In the genomic region with DNA sequence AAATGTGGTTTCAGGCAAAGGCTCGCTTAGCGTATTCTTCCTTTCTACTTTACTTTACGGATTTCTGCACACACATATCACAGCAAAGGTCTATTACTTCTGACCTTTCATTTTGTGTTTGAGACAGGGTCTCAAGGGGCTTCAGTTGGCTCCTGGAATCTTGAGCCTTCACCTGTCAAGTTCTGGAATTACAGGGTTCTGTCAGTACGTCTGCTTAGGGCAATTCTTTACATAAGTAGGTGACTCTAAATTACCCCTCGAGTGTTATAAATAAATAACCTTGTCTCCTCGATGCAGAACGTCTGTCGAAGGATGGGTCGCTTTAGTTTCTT, we compare ENCODE assay signal across 8 mouse cellular contexts. TPM values are rescaled to one million over a fixed set of nuclear protein-coding genes. Genes with fewer than 3 reads are reported as not detected.
A peak's percentile ranks its signal among the peaks of the same experiment; 100 is the strongest.
DNase-seq lines count a peak whose midpoint lies in the region; ATAC-seq and TF ChIP-seq lines count a peak whose summit lies in the region.

No protein-coding gene starts in this region.

- WGBS in lung, adult 2 months = 9% methylated on average over 9 of the region's 9 CpGs
- 10% methylated on average over 9 of the region's 9 CpGs for WGBS in embryonic facial prominence, embryonic 15.5 days
- 8% methylated on average over 9 of the region's 9 CpGs for WGBS in intestine, embryonic 15.5 days
- WGBS in neural tube, embryonic 13.5 days = 19% methylated on average over 9 of the region's 9 CpGs

- peak overlapping the region; percentile 80 for H3K27ac ChIP-seq in embryonic facial prominence, embryonic 15.5 days (replicated peaks)
- peak overlapping the region; percentile 79 for H3K27ac ChIP-seq in intestine, embryonic 15.5 days
- H3K27ac ChIP-seq in neural tube, embryonic 13.5 days (replicated peaks) = peak overlapping the region; percentile 85

- peak overlapping the region; percentile 67 for H3K4me2 ChIP-seq in embryonic facial prominence, embryonic 15.5 days (replicated peaks)
- peak overlapping the region; percentile 68 for H3K4me2 ChIP-seq in intestine, embryonic 15.5 days (replicated peaks)
- peak overlapping the region; percentile 74 for H3K4me2 ChIP-seq in neural tube, embryonic 13.5 days

- no peak for TF ChIP-seq POLR2A in lung, adult 2 months (IDR thresholded peaks at IDR 0.05; ENCODE audit: borderline replicate concordance, extremely low read depth, low read depth, low read length)

- H3K9me3 ChIP-seq in embryonic facial prominence, embryonic 15.5 days (replicated peaks) = no peaks in the 10 kb centered on the region
- H3K9me3 ChIP-seq in intestine, embryonic 15.5 days = no peaks in the 10 kb centered on the region
- H3K9me3 ChIP-seq in neural tube, embryonic 13.5 days = no peaks in the 10 kb centered on the region

- H3K27me3 ChIP-seq in embryonic facial prominence, embryonic 15.5 days = no peaks in the 10 kb centered on the region
- no peaks in the 10 kb centered on the region for H3K27me3 ChIP-seq in intestine, embryonic 15.5 days (replicated peaks)
- no peaks in the 10 kb centered on the region for H3K27me3 ChIP-seq in neural tube, embryonic 13.5 days

- ATAC-seq in embryonic facial prominence, embryonic 15.5 days (ENCODE audit: insufficient number of reproducible peaks, low FRiP score, low TSS enrichment, low read depth) = no peak
- no peak for ATAC-seq in intestine, embryonic 15.5 days
- no peak for ATAC-seq in neural tube, embryonic 13.5 days (ENCODE audit: low read depth)

- H3K4me3 ChIP-seq in lung, adult 2 months (replicated peaks; ENCODE audit: extremely low read depth, low read depth, low read length) = peak overlapping the region; percentile 90
- H3K4me3 ChIP-seq in embryonic facial prominence, embryonic 15.5 days (replicated peaks) = peak overlapping the region; percentile 69
- H3K4me3 ChIP-seq in intestine, embryonic 15.5 days (replicated peaks) = peak overlapping the region; percentile 58
- H3K4me3 ChIP-seq in neural tube, embryonic 13.5 days = peak overlapping the region; percentile 85

- no peak for TF ChIP-seq CTCF in lung, adult 2 months (IDR thresholded peaks at IDR 0.05; ENCODE audit: insufficient read depth, low read length)

- H3K36me3 ChIP-seq in embryonic facial prominence, embryonic 15.5 days = peaks cover 39% of the 10 kb centered on the region
- peaks cover 19% of the 10 kb centered on the region for H3K36me3 ChIP-seq in intestine, embryonic 15.5 days
- H3K36me3 ChIP-seq in neural tube, embryonic 13.5 days = peaks cover 35% of the 10 kb centered on the region

- H3K9ac ChIP-seq in embryonic facial prominence, embryonic 15.5 days = peak overlapping the region; percentile 62
- H3K9ac ChIP-seq in intestine, embryonic 15.5 days = peak overlapping the region; percentile 62
- peak overlapping the region; percentile 79 for H3K9ac ChIP-seq in neural tube, embryonic 13.5 days

- no peak for DNase-seq in lung, adult 2 months
- DNase-seq in lung, postnatal 14 days = no peak
- no peak for DNase-seq in urinary bladder, postnatal 14 days (ENCODE audit: low spot score)
- no peak for DNase-seq in adrenal gland, adult 18-20 months (ENCODE audit: low spot score in 2 of 2)
- no peak for DNase-seq in ovary, adult 18-20 months (ENCODE audit: low spot score)

- peaks cover 3% of the 10 kb centered on the region for H3K4me1 ChIP-seq in lung, adult 2 months (ENCODE audit: control insufficient read depth, insufficient read depth, low read length)
- H3K4me1 ChIP-seq in embryonic facial prominence, embryonic 15.5 days = peaks cover 23% of the 10 kb centered on the region
- H3K4me1 ChIP-seq in intestine, embryonic 15.5 days (replicated peaks) = 0 out of 2 replicates have a peak, but pooled peaks cover 10% of the 10 kb centered on the region
- peaks cover 24% of the 10 kb centered on the region for H3K4me1 ChIP-seq in neural tube, embryonic 13.5 days (replicated peaks)

RNA-seq across cellular contexts. Expression of a gene that starts 0.6 kb away (rescaled TPM):
- 1,519 and 1,632 TPM in 2 replicates for polyA plus RNA-seq in lung, adult 2 months (2012; rRNA removed)
- 1,910 and 2,016 TPM in 2 replicates for polyA plus RNA-seq in embryonic facial prominence, embryonic 15.5 days (2015; fragmentation: Nextera tagmentation; extraction: Ambion mirVana)
- 3,029 and 3,109 TPM in 2 replicates for polyA plus RNA-seq in intestine, embryonic 15.5 days (2015; fragmentation: Nextera tagmentation; extraction: Ambion mirVana)
- 2,119 and 2,171 TPM in 2 replicates for polyA plus RNA-seq in neural tube, embryonic 13.5 days (2015; fragmentation: Nextera tagmentation; extraction: Ambion mirVana)
- 1,000 to 10,000 TPM; 2,783 to 4,328 TPM for total RNA-seq in adrenal gland, adult 18-20 months (2021)

RNA-seq across cellular contexts. Expression of a gene that starts 8.9 kb away (rescaled TPM):
- polyA plus RNA-seq in lung, adult 2 months (2012; rRNA removed) = 26.9 and 40.7 TPM in 2 replicates
- 11.0 and 12.2 TPM in 2 replicates for polyA plus RNA-seq in embryonic facial prominence, embryonic 15.5 days (2015; fragmentation: Nextera tagmentation; extraction: Ambion mirVana)
- polyA plus RNA-seq in intestine, embryonic 15.5 days (2015; fragmentation: Nextera tagmentation; extraction: Ambion mirVana) = 11.7 and 12.5 TPM in 2 replicates
- polyA plus RNA-seq in neural tube, embryonic 13.5 days (2015; fragmentation: Nextera tagmentation; extraction: Ambion mirVana) = 10.9 and 12.2 TPM in 2 replicates
- total RNA-seq in adrenal gland, adult 18-20 months (2021) = 10 to 100 TPM; 35.6 to 45.3 TPM

RNA-seq across cellular contexts. Expression of a gene that starts 23.7 kb away (rescaled TPM):
- 43.8 and 84.2 TPM in 2 replicates for polyA plus RNA-seq in lung, adult 2 months (2012; rRNA removed)
- polyA plus RNA-seq in embryonic facial prominence, embryonic 15.5 days (2015; fragmentation: Nextera tagmentation; extraction: Ambion mirVana) = 453 and 461 TPM in 2 replicates
- 482 and 586 TPM in 2 replicates for polyA plus RNA-seq in intestine, embryonic 15.5 days (2015; fragmentation: Nextera tagmentation; extraction: Ambion mirVana)
- polyA plus RNA-seq in neural tube, embryonic 13.5 days (2015; fragmentation: Nextera tagmentation; extraction: Ambion mirVana) = 448 and 456 TPM in 2 replicates
- total RNA-seq in adrenal gland, adult 18-20 months (2021) = 100 to 1,000 TPM; 228 to 248 TPM

RNA-seq across cellular contexts. Expression of a gene that starts 47.1 kb away (rescaled TPM):
- 102 and 113 TPM in 2 replicates for polyA plus RNA-seq in lung, adult 2 months (2012; rRNA removed)
- 690 and 754 TPM in 2 replicates for polyA plus RNA-seq in embryonic facial prominence, embryonic 15.5 days (2015; fragmentation: Nextera tagmentation; extraction: Ambion mirVana)
- polyA plus RNA-seq in intestine, embryonic 15.5 days (2015; fragmentation: Nextera tagmentation; extraction: Ambion mirVana) = 779 and 830 TPM in 2 replicates
- 612 and 618 TPM in 2 replicates for polyA plus RNA-seq in neural tube, embryonic 13.5 days (2015; fragmentation: Nextera tagmentation; extraction: Ambion mirVana)
- 100 to 1,000 TPM; 612 to 654 TPM for total RNA-seq in adrenal gland, adult 18-20 months (2021)
